Mouse (Mus musculus): ENCODE data around the gene Mc3r. TPM values are rescaled to one million over a fixed set of nuclear protein-coding genes. Genes with fewer than 3 reads are reported as not detected.

The Mc3r gene
- under 1 TPM; 0.19 to 0.37 TPM for total RNA-seq (2021)
- long read RNA-seq, experiment 1 = 0 reads
- long read RNA-seq, experiment 2 = 0 reads

DNA sequence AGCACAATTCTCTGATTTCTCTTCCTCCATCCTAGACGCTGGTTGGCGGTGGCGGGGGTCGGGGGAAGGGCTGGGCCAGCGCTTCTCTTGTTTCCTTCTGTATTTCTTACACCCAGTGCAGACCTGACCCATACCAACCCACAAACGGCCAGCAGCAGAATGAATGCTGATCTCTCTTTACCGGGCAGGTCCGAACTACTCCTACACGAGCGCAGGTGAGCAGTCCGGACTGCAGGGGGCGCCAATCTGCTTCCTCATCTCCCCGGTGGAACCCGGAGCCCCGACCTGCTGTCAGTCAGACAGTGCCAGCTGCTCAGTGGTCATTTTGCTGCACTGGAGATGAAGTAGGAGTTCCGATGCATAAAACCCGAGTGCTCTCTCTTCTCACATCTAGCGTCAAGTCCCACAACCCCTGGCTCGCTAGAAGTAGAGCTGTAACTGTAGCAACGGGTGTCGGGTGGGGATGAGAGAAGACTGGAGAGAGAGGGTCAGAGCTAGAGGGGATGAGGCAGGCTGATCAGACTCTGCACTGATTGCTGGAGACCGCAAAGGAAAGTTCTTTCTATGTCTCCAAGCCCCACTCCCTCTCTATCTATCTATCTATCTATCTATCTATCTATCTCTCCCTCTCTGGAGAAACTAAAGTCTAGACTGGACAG is at the start of gene Mc3r:
TSS of gene Mc3r (plus strand) at position 387 of the 659 bp plus-strand sequence.
- peak; percentile 54 for DNase-seq (ENCODE audit: low spot score in 2 of 2)

DNA sequence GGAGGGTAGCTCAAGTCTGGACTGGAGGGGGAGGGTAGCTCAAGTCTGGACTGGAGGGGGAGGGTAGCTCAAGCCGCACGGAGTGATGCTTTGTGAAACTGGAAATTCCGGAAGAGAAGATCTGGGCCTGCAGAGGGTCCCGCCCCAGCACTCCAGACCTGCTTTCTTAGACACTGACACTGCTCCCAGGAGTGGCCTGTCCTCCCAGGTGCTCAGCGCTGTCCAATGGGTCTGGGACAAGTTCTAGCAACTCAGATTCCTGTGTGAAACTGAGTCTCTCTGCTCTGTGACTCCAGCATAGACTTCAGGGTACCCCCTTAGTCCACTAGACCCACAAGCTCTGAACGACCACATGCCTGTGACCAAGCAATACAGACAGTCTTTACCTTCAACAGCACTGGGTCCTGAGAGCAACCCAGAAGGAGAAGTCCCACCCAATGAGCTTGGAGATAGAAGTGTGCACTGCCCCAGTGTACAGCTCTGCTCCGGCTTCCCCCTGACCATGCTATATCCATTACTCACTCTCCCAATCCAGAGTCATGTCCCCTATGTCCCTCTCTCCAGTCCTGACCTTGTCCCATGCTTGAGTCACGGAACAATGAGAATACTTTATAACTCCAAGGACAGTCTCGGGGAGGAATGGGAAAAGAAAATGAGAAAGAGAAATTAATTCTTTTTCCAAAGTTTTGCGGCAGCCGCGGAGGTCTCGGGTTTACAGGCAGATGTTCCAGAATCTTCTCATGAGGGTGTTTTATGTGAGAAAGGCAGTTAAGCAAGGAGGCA is 46.1 kb upstream of the Mc3r start:
- no peak for DNase-seq (ENCODE audit: low spot score in 2 of 2)

DNA sequence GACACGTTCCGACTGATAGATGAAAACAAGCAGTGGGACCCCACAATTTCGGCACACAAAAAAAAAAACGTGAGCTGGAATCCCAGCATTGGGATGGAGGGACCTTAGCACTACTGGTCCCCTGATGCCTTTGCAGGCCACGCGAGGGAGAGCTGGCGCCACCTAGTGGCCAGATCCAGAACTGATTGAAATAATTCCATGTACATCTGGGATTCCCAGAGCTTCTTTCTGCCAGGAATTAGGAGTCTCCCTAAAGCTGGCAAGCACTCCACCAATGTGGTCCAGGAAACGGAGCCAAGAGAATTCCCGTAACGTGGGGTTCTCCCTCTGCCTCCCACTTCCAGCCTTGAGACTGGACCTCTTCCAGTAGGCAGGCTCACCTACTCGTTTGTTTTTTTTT is 41.3 kb upstream of the Mc3r start:
- DNase-seq (ENCODE audit: low spot score in 2 of 2) = peak; percentile 89 to 93

DNA sequence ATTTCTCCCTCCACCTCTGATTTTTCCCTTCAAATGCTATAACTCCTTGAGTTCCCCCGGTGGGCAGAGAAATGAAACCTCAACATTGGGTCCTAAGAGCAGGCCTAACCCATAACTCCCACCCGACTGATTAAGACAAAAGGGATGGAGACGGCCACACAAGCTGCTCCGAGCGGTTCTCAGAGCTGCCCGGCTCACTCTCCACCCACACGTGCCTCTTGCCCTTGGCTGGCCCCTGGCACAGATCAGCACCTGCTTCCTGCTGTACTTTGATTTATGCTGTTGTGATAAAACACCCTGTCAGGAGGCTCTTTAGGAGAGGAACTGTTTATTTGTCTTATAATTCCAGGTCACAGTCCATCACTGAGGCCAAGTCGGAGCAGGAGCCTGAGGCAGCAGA is 34.8 kb upstream of the Mc3r start:
- no peak for DNase-seq (ENCODE audit: low spot score in 2 of 2)

DNA sequence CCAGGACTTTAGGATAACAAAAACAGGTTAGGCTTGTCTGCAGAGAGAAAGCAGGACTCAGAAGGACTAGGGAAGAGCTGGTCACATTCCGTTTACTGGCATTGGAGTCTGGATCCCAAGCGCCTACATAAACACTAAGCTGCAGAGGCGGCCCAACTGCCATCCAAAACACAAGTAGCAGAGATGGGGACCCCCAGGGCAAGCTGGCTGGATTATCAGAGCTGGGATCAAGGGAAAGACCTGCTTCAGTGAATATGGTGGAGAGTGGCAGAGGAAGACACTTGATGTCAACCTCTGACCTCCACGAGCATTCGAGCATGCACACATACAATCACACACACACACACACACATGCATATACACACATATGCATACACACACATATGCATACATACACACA is 34.0 kb upstream of the Mc3r start:
- DNase-seq (ENCODE audit: low spot score in 2 of 2) = no peak

DNA sequence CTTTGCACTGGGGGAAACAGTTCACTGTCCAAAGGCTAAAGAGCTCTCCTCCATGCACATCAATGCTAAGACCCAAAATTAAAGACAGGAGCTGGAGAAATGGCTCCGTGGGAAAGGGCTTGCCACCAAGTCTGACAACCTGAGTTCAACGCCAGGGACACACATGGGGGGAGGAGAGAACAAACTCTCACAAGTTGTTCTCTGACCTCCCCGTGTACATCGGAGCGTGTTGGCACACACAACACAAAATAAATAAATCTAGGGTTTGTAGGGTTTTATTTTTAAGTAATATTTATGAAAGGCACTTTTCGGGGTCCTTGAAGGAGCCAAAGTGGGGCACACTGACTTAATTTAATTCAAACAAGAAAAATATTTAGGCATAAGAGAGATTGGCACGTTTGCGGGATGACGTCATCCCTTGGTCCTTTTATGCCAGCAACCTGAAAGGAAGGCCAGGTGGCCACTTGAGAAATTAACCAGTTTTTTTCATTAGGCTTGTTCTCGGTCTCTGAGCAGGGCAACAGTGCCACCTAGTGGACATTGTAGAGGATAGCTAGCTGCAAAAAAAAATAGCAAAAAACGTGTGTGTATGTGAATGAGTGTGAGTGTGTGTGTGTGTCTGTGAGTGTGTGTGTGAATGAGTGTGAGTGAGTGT is 32.7 kb upstream of the Mc3r start:
- peak; percentile 43 to 58 for DNase-seq (ENCODE audit: low spot score in 2 of 2)

DNA sequence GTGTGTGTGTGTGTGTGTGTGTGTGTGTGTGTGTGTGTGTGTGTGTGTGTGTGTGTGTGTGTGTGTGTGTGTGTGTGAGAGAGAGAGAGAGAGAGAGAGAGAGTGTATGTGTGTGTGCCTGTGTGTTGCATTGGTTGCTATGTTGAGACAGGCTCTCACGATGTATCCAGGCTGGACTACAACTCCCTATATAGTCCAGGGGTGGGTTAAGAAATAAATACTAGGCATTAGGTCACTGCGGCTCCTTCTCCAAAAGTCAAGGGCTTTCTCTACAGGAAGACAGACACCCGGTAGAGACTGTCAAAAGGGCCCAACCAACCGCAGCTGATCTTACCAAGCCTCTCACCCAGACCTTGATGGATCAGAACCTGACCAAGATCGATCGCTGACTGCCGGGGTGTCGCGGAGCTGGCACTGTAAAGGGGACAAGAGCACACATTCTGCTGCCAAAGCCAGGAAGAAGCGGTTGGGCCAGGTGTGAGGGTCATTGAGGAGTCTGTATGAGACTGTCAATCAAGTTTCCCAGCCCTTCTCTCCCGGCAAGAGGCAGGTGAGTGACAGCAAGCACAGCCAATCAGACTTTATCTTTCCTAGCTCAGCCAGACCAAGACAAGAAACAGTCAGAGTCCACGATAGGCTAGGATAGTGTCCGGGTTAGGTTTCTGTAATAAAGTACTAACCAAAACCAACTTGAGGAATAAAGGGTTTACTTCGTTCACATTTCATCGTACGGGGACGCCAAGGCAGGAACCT is 32.0 kb upstream of the Mc3r start:
- no peak for DNase-seq (ENCODE audit: low spot score in 2 of 2)

DNA sequence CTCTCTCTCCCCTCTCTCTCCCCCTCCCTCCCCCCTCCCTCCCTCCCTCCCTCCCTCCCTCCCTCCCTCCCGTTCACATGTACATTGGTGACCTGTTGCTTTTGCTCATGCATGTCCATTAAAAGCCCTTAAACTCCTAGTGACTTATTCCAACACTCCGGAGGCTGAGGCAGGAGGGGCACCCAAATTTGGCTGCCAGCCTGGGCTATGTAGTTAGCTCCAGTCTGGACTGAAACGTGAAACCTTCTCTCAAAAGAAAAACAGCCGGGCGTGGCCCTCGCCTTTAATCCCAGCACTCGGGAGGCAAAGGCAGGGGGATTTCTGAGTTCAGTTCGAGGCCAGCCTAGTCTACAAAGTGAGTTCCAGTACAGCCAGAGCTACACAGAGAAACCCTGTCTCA is 30.4 kb upstream of the Mc3r start:
- DNase-seq (ENCODE audit: low spot score in 2 of 2) = no peak

DNA sequence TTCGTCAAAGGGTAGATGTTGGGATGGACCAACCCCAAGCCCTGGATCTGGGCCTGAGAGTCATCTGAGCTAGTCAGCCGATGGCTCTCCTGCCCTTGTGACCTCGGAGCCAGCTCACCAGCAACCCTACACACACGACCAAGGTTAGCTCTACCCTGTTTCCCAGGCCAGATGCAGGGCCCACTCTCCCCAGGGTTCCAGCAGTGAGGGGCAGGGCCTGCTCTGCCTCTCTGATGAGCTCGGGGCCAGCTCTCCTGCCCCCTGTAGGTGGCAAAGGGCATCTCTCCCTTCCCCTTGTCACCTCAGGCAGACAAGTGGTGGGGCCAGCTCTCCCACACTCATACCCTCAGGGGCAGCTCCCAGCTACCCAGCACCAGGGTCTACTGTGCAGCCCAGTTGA is 29.1 kb upstream of the Mc3r start:
- no peak for DNase-seq (ENCODE audit: low spot score in 2 of 2)

DNA sequence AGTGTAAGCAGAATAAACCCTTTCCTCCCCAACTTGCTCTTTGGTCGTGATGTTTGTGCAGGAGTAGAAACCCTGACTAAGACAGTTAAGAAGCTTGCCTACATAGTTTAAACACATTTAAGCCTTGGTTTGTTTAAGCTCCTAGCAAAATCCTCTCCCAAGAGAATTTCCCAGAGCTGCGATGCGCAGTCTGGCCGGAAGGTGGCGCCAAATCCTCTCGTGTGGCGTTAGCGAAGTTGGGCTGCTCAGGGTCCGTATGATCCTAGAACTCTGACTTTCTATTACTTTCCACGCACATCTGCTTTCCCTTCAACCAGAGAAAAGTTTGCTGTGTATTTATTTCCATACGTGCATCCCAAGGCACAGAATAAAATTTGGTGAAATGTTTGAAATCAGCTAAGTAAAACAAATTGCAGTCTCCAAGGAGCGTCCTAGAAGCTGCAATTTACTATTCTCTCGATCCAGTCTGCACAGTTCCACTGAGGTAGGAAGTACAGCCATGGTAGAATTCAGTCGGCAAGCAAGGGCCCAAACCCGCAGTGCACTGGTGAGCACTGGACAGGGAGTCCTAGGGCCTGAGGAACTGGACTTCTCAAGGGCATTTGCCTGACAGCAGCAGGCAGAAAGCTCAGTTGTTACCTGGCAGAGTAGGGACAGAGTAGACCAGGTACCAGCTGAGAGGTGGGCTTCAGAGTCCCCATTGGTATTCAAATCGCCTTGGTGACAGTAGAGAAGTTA is 26.5 kb upstream of the Mc3r start:
- DNase-seq (ENCODE audit: low spot score in 2 of 2) = peak; percentile 73 to 76

DNA sequence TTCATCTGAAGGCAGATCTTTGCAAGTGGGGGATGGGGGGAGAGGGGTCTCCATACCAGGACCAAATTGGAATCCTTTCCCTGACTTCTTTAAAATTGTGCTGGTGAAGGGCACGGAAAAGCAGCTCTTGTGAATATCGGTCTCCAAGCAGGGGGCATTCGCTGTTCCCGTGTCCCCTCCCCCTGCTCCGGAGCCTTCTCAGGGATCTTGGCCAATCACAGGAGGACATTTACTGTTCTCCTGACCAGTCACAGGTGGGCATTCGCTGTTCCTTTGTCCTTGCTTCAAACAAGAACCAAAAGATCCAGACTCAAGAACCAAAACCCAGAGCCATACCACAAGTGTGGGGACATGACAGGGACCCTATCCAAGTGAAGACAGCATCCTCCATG is 25.9 kb upstream of the Mc3r start:
- peak in 1 of 2 experiments; percentile 36 for DNase-seq (ENCODE audit: low spot score in 2 of 2)

DNA sequence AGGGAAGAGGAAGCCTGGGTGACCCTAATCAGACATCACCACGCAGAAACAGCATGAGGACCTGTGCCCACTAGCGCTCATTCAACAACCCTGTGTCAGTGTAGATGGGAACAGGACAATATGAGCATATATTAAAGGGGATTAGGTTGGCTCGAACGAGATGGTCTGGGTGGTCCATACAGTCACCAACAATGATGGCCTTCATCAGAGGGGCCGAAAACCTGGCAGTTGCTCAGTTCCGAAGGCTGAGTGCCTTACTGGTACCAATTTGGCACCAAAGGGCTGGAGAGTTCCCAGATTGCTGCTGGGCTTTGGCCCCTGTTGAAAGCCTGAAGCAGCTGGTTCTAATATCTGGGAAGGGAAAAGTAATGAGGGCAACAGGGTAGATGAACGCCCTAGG is 25.4 kb upstream of the Mc3r start:
- peak; percentile 48 to 76 for DNase-seq (ENCODE audit: low spot score in 2 of 2)

DNA sequence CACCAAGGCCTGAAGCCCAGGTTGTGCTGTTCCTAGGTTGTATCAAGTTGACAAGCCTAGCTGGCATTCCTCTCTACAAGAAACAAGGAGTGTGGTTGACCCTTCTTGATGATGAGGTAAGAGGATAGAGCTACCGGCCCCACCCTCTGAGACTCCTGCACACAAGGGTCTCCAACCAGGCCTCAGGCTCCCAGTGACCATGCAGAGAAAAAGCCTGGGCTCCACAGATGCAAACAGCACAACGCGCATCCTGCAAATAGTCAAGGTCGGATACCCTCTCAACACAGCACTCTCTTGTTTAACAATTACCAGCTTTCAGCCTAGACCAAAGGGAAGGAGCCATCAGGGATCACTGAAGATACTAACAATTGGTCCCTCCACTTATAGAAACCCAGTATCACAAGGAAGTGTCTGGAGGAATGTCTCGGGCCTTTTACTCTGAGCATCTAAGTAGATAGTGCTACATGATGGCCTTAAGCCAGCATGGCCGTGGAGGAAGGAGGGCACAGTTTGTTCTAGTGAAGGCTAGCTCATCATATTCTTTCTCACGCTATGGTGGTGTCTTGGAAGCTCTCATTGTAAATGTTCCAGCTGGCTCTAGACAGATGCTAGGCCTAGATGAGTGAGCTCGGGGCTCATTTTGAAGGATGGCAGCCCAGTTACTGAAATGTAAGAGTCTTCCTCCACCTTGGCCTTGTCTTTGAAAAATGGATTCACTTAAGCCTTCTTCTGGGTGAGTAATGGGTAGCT is 24.7 kb upstream of the Mc3r start:
- DNase-seq (ENCODE audit: low spot score in 2 of 2) = no peak

DNA sequence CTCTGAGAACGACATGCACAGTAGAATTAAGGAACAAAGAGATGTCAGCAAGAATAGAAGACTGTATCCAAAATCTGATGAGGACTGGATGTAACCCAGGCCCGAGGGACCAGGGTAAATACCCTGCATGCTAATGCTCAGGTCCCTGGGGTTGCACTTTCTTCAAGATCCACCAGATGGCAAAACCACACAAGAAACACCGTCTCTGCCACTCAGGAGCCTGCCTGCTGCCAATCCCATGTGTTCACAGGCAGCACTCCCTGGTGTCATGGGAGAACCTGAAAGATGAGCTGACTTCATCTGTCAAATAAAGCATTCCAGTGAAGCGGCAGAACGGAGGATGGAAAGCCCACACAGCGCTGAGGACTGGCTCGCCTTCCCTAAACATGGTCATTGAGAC is 21.3 kb upstream of the Mc3r start:
- DNase-seq (ENCODE audit: low spot score in 2 of 2) = peak; percentile 66 to 79

DNA sequence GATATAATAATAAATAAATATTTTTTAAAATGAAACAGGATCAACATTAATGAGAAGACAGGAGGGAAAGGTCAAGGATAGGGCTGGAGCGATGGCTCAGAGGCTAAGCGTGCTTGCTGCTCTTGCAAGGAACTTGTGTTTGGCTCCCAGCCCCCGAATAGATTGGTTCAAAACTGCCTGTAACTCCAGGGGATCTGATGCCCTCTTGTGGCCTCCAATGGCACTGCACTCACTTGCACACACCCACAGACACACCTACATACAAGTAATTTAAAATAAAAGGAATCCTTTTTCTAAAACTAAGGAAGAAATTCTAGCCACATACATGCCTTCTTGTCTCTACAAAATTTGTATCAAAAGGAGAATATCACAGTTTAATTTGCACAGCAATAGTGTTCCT is 20.5 kb upstream of the Mc3r start:
- no peak for DNase-seq (ENCODE audit: low spot score in 2 of 2)

DNA sequence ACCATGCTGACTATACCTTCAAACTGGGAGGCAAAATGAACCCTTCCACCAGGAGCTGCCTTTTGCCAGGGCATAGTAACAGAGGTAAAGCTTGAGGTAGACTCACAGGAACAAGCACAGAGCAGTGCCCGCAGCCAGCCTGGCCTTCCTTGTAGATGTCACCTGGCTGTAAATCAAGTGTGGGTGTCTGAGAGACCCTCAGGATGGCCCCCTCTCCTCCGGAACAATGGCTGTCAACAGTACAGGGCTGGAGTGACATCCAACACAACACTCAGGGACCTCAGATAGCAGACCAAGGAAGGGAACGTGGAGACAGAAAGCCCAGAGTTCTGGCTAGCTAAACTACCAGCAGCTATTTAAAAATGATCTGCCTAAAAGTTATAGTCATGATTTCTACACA is 19.1 kb upstream of the Mc3r start:
- DNase-seq (ENCODE audit: low spot score in 2 of 2) = no peak

DNA sequence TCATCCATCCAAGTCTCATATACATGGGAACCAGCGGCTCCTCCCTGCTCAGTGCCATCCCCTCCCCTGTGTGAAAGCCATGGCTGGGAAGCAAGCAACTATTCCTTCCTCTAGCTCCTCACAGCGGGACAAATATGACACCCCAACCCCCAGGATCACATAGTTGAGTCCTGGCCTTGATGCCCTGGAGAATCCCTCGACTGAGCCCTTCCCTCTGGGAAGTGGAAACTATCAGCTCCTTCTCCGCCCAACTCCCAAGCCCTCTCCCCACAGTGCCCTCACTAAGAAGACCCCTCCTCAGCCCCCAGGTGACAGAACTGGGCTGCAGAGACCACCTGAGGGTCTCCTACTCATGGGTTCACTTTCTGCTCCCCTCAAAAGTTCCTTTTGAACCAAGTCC is 18.2 kb upstream of the Mc3r start:
- no peak for DNase-seq (ENCODE audit: low spot score in 2 of 2)

DNA sequence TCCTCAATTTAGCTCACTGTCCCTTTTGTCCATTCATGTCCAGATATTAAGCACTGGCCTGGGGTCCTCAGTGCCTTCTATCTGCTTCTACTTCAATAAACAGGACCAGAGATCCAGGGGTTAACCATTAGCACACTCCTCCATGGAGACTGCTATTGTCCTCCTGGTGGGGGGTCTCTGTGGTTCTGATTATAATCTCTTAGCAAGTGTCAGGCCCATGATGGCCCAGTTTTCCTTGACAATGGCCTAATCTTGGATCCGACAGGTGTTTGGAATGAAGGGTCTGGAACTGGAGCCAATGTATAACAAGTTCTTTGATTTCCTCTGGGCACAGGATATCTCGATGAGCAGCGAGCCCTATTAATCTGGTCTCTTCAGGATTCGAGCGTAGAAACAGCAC is 10.1 kb upstream of the Mc3r start:
- DNase-seq (ENCODE audit: low spot score in 2 of 2) = no peak

DNA sequence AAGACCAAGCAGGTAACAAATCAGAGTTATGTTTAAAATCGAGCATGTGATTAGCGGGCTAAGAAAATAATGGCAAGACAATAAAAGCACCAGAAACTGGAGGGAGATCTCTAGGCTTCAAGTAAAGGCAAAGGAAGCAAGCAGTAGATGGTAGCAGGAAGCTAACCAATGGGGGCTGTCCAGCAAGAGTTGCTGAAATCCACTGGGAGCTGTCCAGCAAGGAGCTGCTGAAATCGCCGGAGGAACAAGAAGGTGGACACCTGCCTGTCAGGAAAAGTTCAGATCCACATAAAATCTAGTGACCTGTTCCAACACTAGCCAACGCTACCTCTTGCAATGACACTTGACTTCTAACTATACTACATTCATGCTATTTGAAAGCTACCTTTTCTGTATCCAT is 7.3 kb upstream of the Mc3r start:
- DNase-seq (ENCODE audit: low spot score in 2 of 2) = no peak

DNA sequence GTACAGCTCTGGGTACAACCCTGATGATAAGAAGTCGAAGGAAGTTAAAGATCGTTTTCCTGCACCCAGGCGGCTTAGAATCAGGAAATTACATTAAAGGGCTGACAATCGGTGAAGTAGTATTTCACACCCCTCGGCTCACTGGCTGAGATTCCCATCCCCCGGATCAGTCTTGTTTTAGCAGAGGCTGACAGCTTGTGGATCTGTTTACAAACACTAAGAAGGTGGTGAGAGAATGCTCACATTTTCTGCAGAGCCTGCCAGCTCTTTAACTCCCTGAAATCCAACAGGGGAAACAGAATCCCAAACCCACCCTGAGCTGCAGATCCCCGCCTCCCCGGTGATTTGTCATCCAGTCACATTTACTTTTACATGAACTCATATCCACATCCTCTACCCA is 2.8 kb upstream of the Mc3r start:
- no peak for DNase-seq (ENCODE audit: low spot score in 2 of 2)
